In genomic region chr4:47205846-47206245, GRCm38 (mm10) we compare ENCODE assay signal across 17 mouse cellular contexts. TPM values are rescaled to one million over a fixed set of nuclear protein-coding genes. Genes with fewer than 3 reads are reported as not detected.
DNase-seq lines count a peak whose midpoint lies in the region; ATAC-seq lines count a peak whose summit lies in the region.
"Had no signal": no experiment of that assay in that cellular context is flagged by ENCODE, and none has a peak within 500 bp of the region (broad histone marks: within the 10 kb centered on the region; RNA-seq: fewer than 3 reads in every experiment).

No protein-coding gene starts in this region.

- peak; percentile 63 for ATAC-seq in heart, embryonic 15.5 days (replicated peaks; ENCODE audit: insufficient number of reproducible peaks, insufficient read depth, low FRiP score, low read depth)
- ATAC-seq in heart, embryonic 12.5 days (ENCODE audit: insufficient number of reproducible peaks, low FRiP score) = no peak
- ATAC-seq in embryonic facial prominence, embryonic 14.5 days (ENCODE audit: low read depth) = no peak
- ATAC-seq: forebrain, postnatal 0 days; liver, embryonic 12.5 days; midbrain, embryonic 13.5 days had no signal

- peak; percentile 70 for DNase-seq in kidney, postnatal 10 days
- no peak for DNase-seq in kidney, adult 9 months
- DNase-seq in embryonic facial prominence, embryonic 14.5 days (ENCODE audit: low spot score) = peak; percentile 39
- DNase-seq in lung, postnatal 10 days = peak; percentile 68
- no peak for DNase-seq in right cerebral cortex, postnatal 10 days (ENCODE audit: low spot score in 2 of 2)
- DNase-seq in spleen, adult 18-20 months = no peak
- DNase-seq: adrenal gland, adult 8-10 months; B cell, adult 2 months; cerebellum, adult 18-20 months; forebrain, postnatal 0 days; heart, adult 18-20 months; left cerebral cortex, postnatal 4 days had no signal

- no peaks in the 10 kb centered on the region for H3K9me3 ChIP-seq in heart, embryonic 15.5 days (replicated peaks)
- H3K9me3 ChIP-seq in heart, embryonic 12.5 days (replicated peaks) = no peaks in the 10 kb centered on the region
- no peaks in the 10 kb centered on the region for H3K9me3 ChIP-seq in embryonic facial prominence, embryonic 14.5 days (ENCODE audit: control insufficient read depth, low read length)
- H3K9me3 ChIP-seq: embryonic facial prominence, embryonic 12.5 days; liver, embryonic 12.5 days; midbrain, embryonic 13.5 days had no signal

- H3K4me1 ChIP-seq in heart, embryonic 15.5 days (replicated peaks) = peaks cover 19% of the 10 kb centered on the region
- H3K4me1 ChIP-seq in heart, embryonic 12.5 days (replicated peaks) = peaks cover 17% of the 10 kb centered on the region
- peaks cover 11% of the 10 kb centered on the region; the same call in 1 of the 2 replicates for H3K4me1 ChIP-seq in embryonic facial prominence, embryonic 14.5 days (ENCODE audit: control insufficient read depth, insufficient read depth, low read length)
- H3K4me1 ChIP-seq: liver, embryonic 12.5 days had no signal

- no peak overlapping the region for H3K4me2 ChIP-seq in heart, embryonic 15.5 days
- H3K4me2 ChIP-seq in heart, embryonic 12.5 days = no peak overlapping the region
- H3K4me2 ChIP-seq in embryonic facial prominence, embryonic 14.5 days (ENCODE audit: low read depth, low read length) = no peak overlapping the region
- H3K4me2 ChIP-seq: embryonic facial prominence, embryonic 12.5 days; liver, embryonic 12.5 days; midbrain, embryonic 13.5 days had no signal

- 39% methylated on average over 6 of the region's 6 CpGs for WGBS in heart, embryonic 15.5 days
- WGBS in heart, embryonic 12.5 days = 48% methylated on average over 6 of the region's 6 CpGs
- WGBS in embryonic facial prominence, embryonic 14.5 days = 48% methylated on average over 6 of the region's 6 CpGs

- peaks cover 61% of the 10 kb centered on the region for H3K27me3 ChIP-seq in heart, embryonic 15.5 days
- H3K27me3 ChIP-seq in heart, embryonic 12.5 days (replicated peaks) = peaks cover 64% of the 10 kb centered on the region
- peaks cover 41% of the 10 kb centered on the region for H3K27me3 ChIP-seq in embryonic facial prominence, embryonic 14.5 days (replicated peaks; ENCODE audit: control insufficient read depth, insufficient read depth, low read length)

- no peaks in the 10 kb centered on the region for H3K36me3 ChIP-seq in heart, embryonic 15.5 days
- no peaks in the 10 kb centered on the region for H3K36me3 ChIP-seq in heart, embryonic 12.5 days
- no peaks in the 10 kb centered on the region for H3K36me3 ChIP-seq in embryonic facial prominence, embryonic 14.5 days (ENCODE audit: control insufficient read depth, insufficient read depth, low read length)
- H3K36me3 ChIP-seq: embryonic facial prominence, embryonic 12.5 days; liver, embryonic 12.5 days; midbrain, embryonic 13.5 days had no signal

- peak overlapping the region; percentile 22; the same call in 1 of the 2 replicates for H3K27ac ChIP-seq in heart, embryonic 15.5 days
- no peak overlapping the region for H3K27ac ChIP-seq in heart, embryonic 12.5 days (ENCODE audit: poor library complexity, severe bottlenecking)
- H3K27ac ChIP-seq in embryonic facial prominence, embryonic 14.5 days (replicated peaks; ENCODE audit: low read depth, low read length) = no peak overlapping the region
- H3K27ac ChIP-seq: embryonic facial prominence, embryonic 12.5 days; liver, embryonic 12.5 days; midbrain, embryonic 13.5 days had no signal

- H3K4me3 ChIP-seq in heart, embryonic 15.5 days = no peak overlapping the region
- no peak overlapping the region for H3K4me3 ChIP-seq in heart, embryonic 12.5 days
- H3K4me3 ChIP-seq in embryonic facial prominence, embryonic 14.5 days (ENCODE audit: low read depth, low read length) = no peak overlapping the region
- H3K4me3 ChIP-seq: embryonic facial prominence, embryonic 12.5 days; liver, embryonic 12.5 days; midbrain, embryonic 13.5 days had no signal

- no peak overlapping the region for H3K9ac ChIP-seq in heart, embryonic 15.5 days
- H3K9ac ChIP-seq in heart, embryonic 12.5 days = no peak overlapping the region
- no peak overlapping the region for H3K9ac ChIP-seq in embryonic facial prominence, embryonic 14.5 days (ENCODE audit: low read depth, low read length)
- H3K9ac ChIP-seq: embryonic facial prominence, embryonic 12.5 days; forebrain, postnatal 0 days; liver, embryonic 12.5 days; midbrain, embryonic 13.5 days had no signal

RNA-seq across cellular contexts. Expression of gene Col15a1, which starts 2.1 kb away (rescaled TPM):
- 12.9 and 15.0 TPM in 2 replicates for polyA plus RNA-seq in heart, embryonic 15.5 days (2015; fragmentation: Nextera tagmentation; extraction: Ambion mirVana)
- 2.2 and 2.4 TPM in 2 replicates for polyA plus RNA-seq in heart, embryonic 12.5 days (2016; fragmentation: Nextera tagmentation; extraction: Ambion mirVana)
- 31.2 and 31.6 TPM in 2 replicates for polyA plus RNA-seq in embryonic facial prominence, embryonic 14.5 days (2014; fragmentation: Nextera tagmentation; extraction: Ambion mirVana)

Comparison
In these comparisons a context has a peak if more than half of its experiments do, and no peak if none do; other contexts are left out.
1. DNase-seq: peak in kidney, postnatal 10 days (single experiment), embryonic facial prominence, embryonic 14.5 days (single experiment) and lung, postnatal 10 days (single experiment); none in kidney, adult 9 months (single experiment), right cerebral cortex, postnatal 10 days (0 of 2) and spleen, adult 18-20 months (0 of 2).